Mouse (Mus musculus): Measurements from ENCODE around the gene Znhit6. TPM values are rescaled to one million over a fixed set of nuclear protein-coding genes. Genes with fewer than 3 reads are reported as not detected.
A peak's percentile ranks its signal among the peaks of the same experiment; 100 is the strongest.

The Znhit6 gene
- total RNA-seq, 2 experiments from 2014 or later, result 13.0 to 15.9 TPM

DNA sequence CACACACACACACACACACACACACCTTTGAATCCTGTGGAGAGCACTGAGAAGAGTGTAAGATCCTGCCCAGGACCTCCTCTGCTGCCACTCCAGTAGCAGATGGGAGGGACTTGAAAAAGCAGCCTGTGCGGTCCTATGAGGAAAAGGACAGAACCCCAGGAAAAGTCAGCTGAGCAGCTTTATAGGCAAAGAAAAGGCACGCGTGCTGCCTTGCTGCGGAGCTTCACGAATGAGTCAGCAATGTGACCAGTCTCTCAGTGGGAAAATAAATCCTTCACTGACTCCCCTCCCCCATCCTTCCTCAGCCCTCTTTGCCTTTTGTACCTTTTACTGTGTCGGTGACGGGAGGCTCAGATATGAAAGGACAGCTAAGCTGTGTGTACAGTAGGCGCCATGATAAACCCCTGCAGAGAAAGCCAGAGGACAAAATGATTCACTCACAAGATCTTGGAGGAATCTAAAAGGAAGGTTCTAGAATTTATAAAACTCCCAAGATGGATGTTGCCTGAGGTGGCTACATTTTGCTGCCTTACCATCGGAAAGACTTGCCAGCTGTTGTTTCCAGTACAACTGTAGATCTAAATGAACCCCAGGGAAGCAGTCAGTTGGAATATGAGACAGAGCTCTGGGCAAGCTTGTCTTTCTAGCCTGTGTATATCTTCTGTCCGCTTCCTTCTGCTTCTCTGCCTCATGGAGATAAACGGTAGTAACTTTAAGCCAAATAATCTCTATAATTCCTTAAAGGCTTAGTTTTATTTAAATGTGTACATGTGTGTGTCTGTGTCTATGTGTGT, 26.6 kb downstream of the Znhit6 start:
- DNase-seq (ENCODE audit: low spot score), result no peak

DNA sequence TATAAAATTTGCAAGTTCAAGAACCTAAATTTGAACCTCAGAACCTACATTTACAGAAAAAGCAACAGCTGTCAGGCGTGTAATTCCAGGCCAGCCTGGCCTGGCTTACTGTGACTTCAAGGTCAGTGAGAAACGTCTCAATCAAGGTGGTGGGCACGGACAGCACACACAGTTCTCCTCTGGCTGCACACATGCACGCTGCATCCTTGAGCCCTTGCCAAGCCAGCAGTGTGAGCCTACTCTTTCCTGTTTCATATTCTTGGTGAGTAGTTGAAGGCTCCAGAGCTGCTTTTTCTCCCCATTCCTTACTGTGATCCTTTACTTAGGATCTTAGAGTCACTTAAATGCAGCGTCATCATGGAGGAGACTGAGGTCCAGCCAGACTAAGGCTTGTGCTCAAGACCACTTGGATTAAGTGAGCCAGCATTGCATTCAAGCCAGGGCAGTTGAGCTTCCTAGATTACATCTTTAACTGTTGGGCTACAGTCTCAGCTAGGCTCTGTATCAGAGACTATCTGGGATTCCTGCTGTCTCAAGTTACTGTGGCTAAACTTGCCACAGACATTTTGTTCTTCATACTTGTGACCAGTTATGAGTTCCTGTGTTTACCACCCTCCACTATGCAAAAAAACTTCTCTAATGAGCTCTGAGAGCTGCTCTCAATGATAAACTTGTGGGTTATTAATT, 29.6 kb downstream of the Znhit6 start:
- peak; percentile 20 for DNase-seq (ENCODE audit: low spot score)

DNA sequence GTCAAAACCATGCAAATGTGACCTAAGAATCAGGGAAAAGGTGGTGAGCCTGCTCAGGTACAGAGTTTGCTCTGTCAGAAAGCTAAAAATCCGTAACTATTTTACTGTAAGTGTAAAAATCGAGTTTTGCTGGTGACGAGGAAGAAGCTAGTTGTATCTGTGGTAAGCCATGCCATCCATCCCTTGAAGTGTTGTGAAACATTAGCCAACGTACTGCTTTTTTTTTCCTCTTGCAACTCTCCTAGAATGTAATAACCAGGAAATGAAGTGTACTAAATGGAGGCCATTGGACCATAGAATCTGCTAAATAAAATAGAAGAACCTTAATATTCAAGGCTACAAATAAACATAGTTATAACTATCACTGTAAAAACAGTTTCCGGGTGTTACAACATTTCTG, 32.3 kb downstream of the Znhit6 start:
- no peak for DNase-seq (ENCODE audit: low spot score)

DNA sequence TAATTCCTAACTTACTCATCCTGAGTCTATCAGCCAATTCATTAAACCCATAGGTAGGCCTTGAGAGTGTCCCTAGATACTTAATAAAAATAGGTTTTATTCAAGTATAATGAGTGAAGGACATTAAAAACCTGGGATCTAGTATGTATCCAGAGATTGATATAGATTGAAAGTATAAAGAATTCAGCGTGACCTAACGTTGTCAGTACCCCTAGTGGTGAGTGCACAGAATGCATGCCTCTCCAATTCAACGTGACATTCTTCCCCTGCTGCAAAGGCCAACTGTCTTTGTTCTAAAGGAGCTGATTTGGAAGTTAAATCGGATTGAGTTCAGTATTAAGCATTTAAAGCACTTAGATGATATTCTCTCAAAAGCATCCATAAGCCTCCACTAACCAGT, 36.7 kb downstream of the Znhit6 start:
- no peak for DNase-seq (ENCODE audit: low spot score)

DNA sequence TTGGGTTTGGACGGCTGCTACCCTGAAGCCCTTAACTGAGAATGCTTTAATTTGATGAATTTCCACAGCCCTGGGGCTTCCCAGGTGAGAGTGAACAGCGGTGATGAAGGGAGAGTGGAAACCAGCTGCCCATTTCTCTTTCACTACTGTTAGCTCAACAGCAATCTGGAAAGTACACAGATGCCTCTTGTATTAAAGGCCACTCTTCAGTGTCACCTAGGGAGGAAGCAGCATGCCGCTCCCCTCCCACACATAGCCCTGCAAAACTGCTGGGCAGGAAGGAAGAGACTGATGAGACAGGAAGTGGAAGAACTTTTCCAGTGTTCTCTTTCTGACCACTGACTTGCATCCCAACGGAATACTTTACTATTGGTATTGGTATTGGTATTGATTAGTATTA, 37.2 kb downstream of the Znhit6 start:
- no peak for DNase-seq (ENCODE audit: low spot score)

DNA sequence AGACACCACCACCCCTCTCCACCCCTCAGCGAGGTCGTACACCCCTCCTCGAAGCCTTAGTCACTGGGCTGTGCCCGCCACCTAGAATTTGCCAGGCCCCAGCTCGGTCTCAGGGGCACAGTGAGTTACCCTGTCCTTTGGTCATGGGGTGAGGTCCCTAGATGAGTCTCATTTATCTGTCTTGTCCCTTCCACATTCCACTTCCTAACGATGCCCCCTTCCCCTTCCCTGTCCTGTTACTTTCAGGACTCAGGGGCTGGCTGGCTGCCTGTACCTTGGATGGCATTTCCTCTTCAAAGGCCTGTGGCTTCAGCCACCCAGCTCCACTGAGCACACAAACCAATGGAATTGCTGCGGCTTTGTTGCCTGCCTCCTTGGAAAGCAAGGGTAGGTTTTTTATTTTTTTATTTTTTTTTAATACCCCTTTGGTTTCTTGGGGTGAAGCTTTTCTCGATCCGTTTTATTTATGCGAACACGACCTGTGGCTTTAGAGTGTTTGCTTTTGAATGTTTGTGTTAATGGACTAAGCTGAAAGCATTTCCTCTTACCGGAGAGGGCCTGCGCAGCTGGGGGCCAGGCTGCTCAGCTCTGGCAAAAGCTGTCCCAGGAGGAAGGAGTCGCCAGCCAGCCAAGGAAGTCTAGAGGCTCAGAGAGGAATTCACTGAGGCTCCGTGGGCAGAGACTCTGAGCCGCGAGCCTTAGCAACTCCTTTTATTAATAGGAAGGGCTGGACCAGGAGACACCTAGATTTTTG, 38.5 kb downstream of the Znhit6 start:
- DNase-seq (ENCODE audit: low spot score), result no peak

DNA sequence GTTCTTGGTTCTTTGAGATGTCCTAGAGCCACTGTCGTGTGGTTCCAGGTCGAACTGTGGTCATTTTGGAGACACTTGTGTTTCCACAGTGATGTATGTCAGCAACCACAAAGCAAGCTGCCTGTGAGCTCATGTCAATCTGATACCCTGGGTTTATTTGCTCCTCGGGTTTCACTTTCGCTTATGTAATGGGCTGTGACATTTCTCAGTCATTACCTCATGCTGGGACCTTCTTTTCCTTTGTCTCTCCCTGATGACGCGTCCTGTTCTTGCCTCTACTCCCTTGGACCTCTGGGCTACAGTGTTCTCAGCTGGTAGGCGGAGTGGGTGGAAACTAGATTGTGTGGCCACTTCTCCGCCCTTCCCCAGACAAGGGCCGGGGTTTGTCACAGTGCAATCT, 42.3 kb downstream of the Znhit6 start:
- peak; percentile 24 for DNase-seq (ENCODE audit: low spot score)

DNA sequence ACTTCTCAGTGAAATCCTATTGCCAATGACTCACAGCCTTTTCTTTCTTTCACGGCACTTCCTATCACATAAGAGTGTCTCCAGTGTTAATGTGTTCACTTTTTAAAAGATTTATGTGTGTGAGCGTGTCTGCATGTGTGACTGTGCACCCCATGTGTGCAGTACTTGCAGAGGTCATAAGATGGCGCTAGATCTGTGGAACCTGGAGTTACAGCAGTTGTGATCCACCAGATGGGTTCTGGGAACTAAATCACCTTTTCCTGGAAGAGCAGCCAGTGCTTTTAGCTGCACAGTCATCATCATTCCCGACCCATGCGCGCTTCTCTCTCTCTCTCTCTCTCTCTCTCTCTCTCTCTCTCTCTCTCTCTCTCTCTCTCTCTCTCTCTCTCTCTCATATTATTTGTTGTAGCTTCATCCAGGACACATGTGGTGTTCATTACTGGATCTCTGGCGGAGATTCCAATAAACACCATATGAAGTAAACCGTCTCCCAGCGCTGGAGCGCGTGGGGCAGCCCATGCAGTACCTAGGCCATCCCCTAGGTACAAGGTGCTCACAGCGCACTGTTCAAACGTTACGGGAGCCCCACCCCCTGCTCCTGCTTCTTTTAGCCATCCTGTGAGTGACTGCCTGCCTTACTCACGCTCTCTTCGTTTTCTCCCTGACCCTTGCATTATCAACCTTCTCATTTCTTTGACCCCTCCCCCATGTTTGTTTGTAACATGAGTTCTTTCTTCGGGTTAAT, 43.8 kb downstream of the Znhit6 start:
- no peak for DNase-seq (ENCODE audit: low spot score)

DNA sequence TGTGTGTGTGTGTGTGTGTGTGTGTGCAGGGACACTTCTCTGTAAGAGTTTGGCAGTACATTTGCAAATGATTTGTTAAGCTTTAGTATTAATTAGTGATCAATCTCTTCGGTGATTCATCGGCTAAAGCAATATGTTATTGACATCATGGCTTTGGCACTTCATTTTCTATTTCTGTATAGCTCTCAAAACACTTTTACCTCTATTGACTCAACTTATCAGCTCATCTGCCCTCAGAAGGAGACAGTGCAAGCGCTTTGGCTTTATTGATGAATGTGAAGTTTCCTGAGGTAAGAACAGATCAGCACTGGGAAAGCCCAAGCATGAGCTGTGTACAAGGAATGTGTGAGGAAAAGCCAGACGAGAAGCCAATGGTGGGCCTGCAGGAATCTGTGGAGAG, 45.2 kb downstream of the Znhit6 start:
- no peak for DNase-seq (ENCODE audit: low spot score)

DNA sequence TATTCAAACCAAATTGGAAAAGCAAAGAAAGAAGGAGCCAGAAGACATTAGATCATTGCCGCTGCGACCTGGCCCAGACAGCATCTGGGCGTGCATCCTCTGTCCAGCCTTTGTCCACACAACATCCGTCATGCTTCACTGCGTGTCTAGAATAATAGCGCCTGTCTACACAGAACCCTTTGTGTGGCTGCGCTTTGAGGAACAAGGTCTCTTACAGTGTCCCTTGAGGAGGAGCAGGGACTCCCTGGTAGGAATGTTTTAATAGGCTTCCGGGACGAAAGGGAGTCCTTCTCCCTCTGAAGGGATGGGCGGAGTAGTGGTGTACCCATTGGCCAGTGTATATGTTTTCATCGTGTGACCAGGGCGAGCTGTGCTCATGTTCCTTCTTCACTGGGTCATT, 47.0 kb downstream of the Znhit6 start:
- DNase-seq (ENCODE audit: low spot score), result no peak

DNA sequence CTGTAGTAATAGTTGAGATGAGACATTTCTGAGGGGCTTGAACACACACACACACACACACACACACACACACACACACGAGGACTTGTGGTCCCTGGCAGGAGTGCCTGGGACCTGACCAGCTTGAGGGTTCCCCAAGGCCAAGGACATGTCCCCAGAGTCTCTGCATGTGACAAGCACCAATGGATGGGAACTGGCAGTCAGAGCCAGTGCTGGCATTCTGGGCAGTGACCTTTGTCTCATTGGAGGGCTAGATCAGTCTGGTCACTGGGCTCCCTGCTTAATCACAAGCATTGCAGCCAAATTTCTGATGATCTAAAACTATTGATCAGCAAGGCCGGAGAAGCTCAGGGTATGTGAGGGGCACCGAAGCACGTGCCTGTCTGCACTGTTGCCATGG, 48.8 kb downstream of the Znhit6 start:
- DNase-seq (ENCODE audit: low spot score), result no peak

DNA sequence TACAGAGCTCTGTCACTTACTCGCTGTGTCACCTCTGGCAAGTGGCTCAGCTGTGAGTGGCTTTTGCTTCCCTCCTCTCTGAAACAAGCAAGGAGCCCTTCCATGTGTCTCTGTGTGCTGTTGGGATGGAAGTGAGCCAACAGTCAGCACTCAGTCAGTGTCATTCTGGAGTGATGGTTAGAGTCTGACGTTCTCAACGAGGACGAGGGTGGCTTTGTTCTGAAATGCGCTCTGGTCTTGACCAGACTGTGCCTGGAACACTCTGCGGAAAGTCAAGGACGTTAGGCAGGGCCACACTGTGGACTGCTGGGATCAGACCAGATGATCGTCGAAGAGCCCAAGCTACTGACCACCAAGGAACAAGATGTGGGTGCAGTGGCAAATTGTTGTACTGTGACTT, 49.5 kb downstream of the Znhit6 start:
- DNase-seq (ENCODE audit: low spot score), result no peak

DNA sequence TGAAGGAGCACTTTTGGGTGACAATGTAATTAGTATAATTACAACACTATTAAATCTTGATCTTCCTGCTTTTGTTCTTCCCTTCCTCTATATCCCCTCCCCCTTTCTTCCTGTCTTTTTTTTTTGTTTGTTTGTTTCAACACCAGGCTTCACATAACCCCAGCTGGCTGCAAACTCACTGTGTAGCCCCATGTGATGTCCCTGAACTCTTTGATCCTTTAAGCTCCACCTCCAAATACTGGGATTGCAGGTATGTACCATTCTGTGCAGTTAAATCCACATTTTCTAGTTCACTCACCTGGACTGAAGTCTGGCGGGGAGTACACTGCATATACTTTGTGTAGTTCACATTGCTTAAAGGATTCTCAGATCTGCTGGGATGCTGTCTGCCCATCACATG, 50.1 kb downstream of the Znhit6 start:
- DNase-seq (ENCODE audit: low spot score), result no peak

DNA sequence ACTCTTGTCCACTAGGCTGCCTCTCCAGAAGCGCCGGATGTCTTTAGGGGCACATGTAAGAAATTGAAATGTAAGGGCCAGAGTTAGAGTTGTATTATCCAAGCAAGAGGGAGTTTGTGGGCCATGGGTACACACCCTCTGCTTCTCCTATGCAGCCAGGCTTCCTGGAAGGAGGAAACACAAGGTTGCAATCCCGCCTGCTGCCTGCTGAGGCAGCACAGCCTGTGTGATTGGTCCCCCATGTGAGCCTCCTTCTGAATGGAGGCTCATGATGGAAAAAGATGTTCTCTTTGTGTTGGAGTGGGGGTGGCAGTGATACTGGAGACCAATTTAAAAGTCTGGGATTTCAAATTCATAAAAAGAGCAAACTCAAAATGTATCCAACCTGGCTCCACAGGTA, 51.8 kb downstream of the Znhit6 start:
- DNase-seq (ENCODE audit: low spot score), result no peak

DNA sequence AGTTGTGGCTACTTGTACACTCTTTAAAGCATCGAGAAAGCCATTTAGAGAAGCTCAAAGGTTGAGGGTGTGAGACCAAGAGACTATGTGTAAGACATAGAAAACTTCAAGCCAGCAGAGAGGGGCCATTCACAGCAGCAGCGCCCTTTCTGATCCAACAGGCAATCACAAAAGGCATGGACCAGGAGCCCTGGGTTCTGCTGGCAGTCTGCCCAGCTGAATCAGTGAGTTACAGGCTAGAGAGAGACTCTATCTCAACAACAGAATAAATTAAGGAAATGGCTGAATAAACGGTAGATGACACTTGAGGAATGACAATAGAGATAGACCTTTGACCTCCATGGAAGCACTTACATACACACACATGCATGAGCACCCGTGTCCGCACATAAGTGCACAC, 52.6 kb downstream of the Znhit6 start:
- DNase-seq (ENCODE audit: low spot score), result no peak

DNA sequence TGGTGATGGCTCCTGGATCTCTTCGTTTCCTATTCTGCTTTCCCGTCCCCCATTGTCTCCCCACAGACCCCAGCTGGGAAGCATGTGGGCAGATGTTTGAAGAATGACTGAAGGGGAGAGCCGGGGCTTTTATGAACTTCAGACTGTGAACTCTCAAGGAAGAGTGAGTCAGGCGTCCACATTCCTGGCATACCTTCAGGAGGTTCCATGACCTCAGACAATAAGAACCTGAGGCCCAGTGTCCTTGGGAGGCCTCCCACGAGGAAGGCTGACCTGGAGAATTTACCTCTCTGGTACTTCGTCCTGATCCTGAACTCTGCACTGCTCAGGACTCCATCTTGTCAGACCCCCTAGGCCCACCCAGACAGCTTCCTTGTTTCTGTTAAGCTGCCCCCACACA, 56.9 kb downstream of the Znhit6 start:
- no peak for DNase-seq (ENCODE audit: low spot score)

DNA sequence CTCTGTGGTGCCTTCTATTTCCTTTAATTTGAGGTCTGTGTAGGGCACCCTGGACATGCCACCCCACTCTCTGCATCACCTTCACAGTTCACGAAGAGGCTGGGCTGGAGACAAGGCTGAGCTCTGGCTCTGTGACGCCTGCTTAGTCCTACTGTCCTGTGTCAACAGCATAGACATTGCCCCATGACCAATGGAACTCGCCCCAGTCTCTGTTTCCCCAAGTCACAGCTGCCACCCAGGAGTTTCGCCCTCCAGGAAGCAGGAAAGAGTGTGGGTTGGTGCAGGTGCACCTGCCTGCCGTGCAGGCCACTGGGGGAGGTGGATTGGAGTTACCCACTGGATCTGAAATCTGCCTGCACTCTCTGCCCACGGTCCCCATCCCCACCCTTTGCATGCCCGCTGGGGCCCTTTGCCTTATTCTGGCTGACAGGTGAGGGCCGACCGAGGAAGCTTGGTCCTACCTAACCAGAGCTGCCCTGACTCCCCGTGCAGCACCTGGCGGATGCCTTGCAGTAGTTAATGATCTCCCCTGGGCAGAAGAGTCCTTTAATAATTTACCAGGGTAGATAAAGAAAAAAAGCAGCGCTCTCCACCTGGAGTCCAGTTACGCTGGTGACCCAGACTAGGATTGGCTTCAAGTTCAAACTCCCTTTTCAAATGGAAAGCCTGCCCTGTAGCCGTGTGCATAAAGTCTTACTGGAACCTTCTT, 58.2 kb downstream of the Znhit6 start:
- no peak for DNase-seq (ENCODE audit: low spot score)

DNA sequence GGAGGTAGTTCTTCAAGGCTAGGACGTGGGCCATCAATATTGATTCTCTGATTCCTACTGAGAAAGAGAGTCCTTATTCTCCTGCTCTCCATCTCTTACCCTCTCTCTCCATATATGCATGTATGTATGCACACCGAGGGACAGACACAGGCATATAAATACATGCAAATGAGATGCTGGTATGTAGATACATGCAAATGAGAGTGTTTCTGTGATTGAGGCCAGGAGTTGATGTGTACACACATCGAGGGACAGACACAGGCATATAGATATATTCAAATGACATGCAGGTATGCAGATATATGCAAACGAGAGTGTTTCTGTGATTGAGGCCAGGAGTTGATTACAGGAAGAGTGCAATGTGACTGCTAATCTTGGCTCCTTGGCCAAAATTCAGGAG, 64.2 kb downstream of the Znhit6 start:
- no peak for DNase-seq (ENCODE audit: low spot score)

DNA sequence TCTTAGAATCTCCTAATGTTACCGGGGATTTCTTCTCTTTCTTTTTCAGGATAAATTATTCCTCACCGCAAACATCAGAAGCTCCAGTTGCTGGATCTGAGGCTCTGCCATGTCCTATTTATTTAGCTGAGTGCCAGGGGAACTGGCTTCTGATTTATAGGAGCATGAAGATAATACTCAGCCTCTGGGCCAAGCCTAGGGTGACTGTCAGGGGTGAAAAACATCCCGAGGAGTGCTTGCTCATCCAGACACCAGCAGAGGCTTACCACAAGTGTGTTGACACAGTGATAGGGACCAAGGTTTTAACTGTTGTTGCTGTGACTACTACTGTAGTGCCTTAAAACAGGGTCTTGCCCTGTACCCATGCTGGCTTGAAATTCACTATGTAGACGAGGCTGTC, 64.6 kb downstream of the Znhit6 start:
- DNase-seq (ENCODE audit: low spot score), result peak; percentile 51

DNA sequence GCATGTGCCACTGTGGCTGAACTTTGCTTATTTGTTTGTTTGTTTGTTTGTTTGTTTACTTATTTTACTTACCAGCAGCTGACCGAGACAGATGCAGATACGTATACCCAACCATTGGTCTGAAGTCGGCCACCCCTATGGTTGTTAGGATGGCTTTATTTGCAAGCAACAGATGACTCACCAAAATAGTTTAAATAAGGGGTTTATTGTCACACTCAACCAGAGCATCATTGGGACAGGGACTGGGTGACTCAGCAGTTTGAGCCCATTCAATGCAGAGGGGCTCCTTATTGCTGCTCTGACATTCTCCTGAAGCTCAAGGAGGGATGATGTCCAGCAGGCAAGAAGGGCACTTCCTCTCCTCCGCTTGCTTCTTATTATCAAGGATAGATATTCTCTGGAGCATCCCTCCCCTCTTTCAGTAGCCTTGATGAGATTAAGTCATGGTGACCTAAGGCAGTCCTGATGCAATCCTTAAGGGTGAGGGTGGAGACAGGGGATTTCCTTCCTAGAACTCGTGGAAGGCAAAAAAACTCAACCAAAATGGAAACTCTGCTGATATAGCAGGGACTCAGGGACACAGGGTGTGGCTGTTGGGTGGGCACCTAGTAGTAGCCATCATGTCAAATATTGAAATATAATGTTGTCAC, 65.2 kb downstream of the Znhit6 start:
- no peak for DNase-seq (ENCODE audit: low spot score)

DNA sequence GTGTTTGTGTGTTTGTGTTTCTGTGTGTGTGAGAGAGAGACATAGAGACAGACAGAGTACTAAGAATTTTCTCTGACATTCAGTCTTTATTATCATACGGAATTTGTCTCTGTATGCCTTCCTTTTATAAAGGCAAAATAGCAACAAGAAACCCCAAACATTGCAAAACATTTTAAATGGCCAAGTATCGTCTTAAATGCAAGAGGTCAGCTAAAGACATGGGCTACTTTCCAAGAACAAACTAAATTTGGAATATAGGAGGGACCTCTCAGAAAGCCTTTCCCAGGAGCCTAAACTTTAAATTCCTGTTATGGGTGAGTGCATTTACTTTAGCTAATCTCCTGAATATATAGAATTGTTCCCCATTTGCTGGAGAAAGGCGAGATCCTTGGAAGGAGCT, 65.9 kb downstream of the Znhit6 start:
- DNase-seq (ENCODE audit: low spot score), result no peak
